Mouse (Mus musculus) MN1 (cell line): ENCODE results near the gene Axin1.
A peak's percentile ranks its signal among the peaks of the same experiment; 100 is the strongest.
"Not testable (repeated sequence)": the region's sequence is repeated elsewhere in the genome, so short reads cannot be mapped to it uniquely, and the experiment has no call there.

Experiments
- DNase-seq: peaks from one replicate; pipeline ENCODE4 v3.0.0-alpha.2; 2016; ENCODE audit warnings: low spot score

Axin1 gene

GRCm38 (mm10) chr17:26119766-26120710, 18.4 kb upstream of the Axin1 start:
- DNase-seq, result peak; percentile 70

DNA sequence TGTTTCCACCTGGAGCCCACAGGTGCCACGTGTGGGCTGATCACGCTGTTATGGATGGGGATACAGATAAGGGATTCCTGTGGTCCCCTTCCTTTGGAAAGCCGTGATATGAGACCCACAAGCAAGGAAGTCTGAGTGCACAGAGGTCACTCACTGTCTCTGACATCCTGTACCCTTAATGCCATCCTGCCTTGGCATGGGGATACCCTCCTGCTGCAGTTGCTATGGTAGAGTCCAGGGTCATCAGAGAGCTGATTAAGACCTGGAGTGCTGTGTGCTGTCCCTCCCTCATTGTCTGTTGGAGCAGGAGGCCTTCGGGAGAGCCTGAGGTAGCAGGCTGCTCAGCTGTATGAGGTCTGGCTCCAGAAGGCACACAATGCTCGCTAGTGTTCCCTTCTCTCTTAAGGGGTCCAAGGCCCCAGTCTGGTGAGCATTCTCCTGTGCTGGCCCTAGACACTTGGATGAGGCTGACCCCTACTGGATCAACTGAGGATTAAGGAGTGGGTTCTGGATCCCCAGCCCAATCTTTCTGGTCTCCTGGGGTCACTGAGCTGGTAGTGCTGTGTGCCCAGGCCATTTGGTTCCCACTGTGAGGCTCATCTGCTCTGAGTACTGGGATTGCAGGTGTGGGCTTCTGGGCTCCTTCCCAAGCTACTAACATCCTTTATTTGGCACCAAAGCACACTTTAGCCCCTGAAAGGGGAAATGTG, 15.9 kb upstream of the Axin1 start:
- no peak for DNase-seq

DNA sequence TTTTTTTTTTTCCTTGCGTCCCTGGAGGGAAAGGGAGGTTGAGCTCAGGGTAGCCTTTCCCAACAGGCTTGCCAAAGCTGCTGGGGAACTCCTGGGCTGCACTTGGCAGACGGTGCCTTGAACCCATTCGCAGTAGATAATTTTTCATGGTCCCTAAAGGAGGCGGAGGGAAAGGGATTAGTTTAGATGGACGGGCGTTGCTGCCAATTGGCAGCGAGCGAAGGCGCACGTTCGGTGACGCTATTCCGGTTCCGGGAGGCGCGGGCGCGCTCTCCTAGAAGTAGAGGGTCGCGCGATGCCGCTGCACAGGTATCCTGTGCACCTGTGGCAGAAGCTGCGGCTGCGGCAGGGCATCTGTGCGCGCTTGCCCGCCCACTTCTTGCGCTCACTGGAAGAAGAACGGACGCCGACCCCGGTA, 15.2 kb upstream of the Axin1 start, which contains the start of gene Mrpl28:
Gene Mrpl28, plus strand, starts transcription at position 234 of the 418 bp plus-strand sequence.
- peak; percentile 96 for DNase-seq

GRCm38 (mm10) chr17:26124560-26124959, 13.9 kb upstream of the Axin1 start:
- DNase-seq, result no peak

DNA sequence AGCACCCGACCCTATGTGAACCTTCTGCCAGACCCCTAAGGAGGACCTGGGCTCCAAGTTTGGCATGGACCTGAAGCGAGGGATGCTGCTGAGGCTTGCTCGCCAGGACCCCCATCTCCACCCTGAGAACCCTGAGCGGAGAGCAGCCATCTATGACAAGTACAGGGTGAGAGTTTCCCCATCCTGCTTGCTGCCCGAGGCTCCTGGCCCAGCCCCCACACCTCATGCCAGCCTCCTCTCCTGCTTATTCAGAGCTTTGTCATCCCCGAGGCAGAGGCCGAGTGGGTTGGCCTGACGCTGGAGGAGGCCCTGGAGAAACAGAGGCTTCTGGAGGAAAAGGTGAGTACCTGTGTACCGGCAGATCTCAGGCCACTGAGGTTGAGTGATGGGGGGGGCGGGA, 13.3 kb upstream of the Axin1 start:
- no peak for DNase-seq

DNA sequence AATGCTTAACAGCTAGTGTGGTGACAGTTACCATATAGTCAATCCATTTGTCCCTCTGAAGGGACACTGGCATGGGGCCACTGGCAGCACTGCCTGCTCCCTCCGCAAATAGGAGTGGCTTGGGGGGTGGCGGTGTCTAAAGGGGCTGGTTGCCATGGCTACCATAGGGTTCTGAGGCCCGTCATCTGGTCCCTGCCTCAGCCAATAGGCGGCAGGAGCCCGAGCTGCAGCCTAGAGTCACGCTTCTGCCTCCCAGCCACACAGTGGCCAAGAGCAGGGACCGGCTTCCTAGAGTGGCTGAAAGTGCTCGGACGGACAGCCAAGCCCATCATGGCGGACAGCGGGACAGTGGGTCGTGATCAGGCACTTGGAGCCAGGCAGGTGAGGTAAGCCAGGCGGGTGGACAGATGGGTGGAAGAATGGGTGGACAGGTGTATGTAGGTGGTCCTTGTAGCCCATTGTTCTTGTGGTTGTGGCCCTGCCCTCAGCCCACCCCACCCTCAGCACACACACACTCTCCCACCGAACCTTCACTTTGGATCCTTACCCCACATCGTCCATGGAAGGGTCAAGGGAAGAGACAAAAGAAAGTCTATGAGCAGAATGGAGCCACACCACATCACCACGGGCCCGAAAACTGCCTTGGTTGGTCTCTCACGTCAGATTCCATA, 7.3 kb upstream of the Axin1 start:
- no peak for DNase-seq

DNA sequence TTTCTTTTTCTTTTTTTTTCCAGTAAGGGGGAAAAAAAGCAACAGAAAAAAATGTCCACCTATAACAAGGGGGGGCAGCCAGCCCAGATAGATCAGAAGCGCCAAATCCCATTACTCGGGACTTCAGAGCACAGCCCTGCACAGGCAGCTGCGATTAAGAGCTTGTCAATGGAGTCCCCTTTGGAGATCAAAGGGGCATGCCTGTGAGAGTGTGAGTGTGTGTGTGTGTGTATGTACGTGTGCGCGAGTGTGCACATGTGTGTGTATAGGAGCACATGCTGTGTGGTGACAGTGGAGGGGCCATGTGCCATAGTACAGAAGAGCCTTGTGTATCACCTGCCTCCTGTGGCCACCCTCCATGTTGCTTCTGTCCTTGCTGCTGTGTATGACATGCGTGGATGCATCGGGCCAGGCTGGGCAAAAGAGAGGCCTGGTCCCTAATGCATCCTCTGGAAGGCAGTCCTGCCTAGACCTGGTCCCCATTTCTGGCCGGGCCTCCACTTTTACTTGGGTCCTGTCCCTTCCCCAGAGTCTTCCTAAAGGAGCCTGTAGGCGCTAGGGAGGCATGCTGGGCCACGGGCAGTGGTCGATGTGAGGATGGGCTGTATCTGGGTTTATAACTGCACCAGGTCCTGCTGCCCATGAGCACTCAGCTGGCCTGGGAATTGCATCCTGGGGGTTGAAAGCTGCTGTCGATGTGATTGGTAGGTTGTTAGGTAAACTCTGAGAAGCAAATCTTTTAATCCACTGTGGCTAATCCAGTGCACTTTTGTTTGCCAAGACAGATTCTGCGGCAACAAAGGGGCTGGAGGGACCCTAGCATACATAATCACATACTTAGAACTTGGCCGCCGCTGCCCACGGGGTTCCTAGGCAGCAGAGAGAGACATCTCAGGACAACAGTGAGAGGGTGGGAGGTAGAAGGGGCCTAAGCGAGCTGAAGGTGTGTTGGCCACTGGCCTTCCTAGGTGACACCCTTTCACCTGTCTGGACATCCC, 6.3 kb upstream of the Axin1 start:
- DNase-seq, result no peak

DNA sequence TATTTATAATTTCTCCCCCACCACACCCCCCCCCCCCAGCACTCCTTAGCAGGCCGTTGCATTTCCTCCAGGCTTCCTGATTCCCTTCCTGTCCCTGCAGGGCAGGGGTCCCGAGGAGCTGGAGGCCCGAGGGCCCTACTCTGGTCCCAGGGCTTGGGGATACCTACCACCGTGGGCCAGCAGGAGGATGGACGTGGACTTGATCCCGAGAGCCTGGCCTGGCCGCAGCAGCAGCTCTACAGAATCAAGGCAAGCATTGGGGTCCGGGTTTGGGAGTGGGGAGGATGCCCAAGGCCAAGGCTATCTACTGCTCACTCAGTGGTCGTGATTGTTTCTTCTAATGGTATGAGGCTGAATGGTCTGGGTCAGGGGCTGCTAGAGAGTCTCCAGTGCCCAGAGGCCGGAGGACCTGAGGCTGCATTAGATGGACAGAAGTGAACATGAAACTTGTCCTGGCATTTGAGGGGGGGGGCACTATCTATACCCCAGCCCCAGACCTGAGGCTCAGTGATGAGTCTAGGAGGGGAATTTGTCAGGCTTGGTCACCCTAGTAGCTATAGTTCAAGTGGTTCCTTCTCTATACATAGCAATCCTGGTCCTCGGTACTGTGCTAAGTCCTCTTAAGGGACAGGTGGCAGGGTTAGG, 1.3 kb upstream of the Axin1 start:
- no peak for DNase-seq

DNA sequence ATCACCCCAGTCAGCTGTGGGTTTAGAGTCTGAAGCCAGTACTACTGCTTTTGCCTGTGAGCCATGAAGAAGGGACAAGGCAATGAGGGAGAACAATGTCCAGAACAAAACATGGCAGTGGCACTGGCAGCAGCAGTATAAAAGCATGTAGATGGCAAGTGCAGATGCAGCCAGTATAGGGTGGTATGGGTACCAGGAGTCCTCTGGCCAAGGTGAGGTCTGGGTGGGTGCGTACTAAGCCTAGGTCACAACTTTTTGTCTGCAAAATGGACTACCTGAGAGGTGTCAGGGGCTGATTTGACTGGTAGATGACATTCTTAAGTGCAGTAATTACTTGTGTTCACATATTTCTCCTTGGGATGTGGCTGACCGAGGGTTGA, 747 bp upstream of the Axin1 start:
- no peak for DNase-seq

DNA sequence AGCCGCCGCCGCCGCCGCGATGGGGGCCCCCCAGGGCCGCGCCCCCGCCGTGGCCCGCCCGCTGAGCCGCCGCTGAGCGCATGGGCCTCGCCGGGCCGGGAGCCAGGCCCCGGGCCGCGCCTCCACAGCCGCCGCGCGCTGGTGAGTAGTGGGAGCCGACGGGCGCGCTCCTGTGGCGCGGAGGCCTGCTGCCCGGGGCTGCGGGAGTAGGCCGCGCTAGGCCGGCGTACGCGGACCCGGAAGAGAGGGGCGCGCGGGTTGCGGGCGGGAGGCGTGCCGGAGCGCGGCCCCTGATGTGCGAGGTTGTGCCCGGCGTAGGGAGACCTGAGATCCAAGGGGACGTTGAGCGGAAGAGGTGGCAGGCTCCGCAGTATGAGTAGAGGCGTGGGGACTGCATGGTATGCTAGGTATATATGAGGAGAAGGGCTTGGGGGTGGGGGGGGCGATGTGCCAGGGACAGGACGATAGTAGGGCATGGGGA, 453 bp downstream of the Axin1 start:
- DNase-seq, result peak; percentile 68

DNA sequence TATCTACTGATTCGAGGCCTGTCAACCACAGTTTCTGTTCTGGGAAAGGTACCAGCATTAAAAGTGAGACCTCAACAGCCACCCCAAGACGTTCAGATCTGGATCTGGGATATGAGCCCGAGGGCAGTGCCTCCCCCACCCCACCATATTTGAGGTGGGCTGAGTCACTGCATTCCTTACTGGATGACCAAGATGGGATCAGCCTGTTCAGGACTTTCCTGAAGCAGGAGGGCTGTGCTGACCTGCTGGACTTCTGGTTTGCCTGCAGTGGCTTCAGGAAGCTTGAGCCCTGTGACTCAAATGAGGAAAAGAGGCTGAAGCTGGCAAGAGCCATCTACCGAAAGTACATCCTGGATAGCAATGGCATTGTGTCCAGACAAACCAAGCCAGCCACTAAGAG, 4.3 kb downstream of the Axin1 start:
- DNase-seq, result no peak

GRCm38 (mm10) chr17:26143386-26143785, 4.9 kb downstream of the Axin1 start:
- DNase-seq, result no peak

DNA sequence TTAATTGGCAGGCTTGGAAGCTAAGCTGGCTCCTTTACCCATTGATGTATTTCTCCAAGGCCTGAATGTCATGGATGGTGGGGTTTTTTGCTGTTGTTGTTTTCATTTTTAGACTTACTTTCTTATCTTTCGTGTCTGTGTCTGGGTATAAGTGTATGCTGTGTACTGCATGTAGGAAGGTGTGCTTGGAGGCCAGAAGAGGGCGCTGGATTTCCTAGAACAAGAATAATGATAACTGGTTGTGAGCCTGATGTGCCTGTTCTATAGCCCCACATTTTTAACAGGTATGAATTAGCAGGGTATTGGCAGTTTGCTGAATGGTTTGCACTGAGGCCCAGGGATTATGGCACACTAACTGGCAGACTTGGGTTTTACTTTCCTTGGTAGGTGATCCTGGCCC, 10.6 kb downstream of the Axin1 start:
- DNase-seq, result no peak

GRCm38 (mm10) chr17:26151886-26152630, 13.6 kb downstream of the Axin1 start:
- DNase-seq, result no peak

GRCm38 (mm10) chr17:26162736-26163135, 24.2 kb downstream of the Axin1 start:
- DNase-seq, result no peak

DNA sequence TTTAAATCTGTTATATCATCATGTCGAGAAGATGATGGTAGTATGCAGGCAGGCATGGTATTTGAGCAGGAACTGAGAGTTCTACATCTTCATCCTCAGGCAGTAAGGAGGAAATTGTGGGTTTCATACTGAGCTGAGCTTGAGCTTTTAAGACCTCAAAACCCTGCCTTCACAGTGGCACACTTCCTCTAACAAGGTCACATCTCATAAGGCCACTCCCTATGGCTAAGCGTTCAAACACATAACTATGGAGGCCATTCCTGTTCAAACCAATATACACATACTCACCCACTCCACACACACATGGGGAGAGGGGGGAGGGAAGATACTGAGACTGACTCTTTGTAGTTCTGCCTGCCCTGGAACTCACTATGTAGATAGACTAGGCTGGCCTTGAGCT, 29.6 kb downstream of the Axin1 start:
- no peak for DNase-seq

GRCm38 (mm10) chr17:26175248-26175647, 36.8 kb downstream of the Axin1 start:
- not testable (repeated sequence) for DNase-seq

DNA sequence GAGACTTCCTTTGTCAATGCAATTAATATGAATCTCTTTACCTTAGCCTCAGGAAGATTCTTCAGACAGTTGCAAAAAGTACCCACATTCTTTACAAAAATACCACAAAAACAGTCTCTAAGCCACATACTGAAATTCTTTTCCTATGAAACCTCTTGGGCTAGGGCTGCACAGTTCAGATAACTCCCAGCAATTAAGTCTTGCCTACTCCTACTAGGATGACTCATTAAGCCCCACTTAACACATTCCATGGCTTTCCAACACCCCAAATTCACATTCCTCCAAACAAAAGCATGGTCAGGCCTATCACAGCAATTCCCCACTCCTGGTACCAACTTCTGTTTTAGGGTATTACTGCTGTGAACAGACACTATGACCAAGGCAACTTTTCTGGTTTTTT, 40.1 kb downstream of the Axin1 start:
- no peak for DNase-seq

- no peak for DNase-seq
Observed at GRCm38 (mm10) chr17:26181179-26181578, 42.7 kb downstream of the Axin1 start.

DNA sequence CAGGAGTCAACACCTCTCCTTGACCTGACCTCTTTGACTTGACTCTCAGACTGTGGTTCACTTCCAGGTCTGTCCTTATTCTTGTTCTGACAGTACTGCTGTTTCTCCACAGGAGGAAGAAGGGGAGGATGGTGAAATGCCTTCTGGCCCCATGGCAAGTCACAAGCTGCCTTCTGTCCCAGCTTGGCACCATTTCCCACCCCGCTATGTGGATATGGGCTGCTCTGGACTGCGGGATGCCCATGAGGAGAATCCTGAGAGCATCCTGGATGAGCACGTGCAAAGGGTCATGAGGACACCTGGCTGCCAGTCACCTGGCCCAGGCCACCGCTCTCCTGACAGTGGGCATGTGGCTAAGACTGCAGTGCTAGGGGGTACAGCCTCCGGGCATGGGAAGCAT, 49.1 kb downstream of the Axin1 start:
- no peak for DNase-seq
